Mouse (Mus musculus) liver, embryonic 14.5 days (tissue): ENCODE data around the gene Fhl2. TPM values are rescaled to one million over a fixed set of nuclear protein-coding genes. Genes with fewer than 3 reads are reported as not detected.

Experiments
- ATAC-seq: fragments of 200-750 bp; cut with Nextera tagmentation; 2 replicates; pipeline ENCODE4 v1.8.0; 2017; ENCODE audit warnings: moderate number of reproducible peaks, mild to moderate bottlenecking, moderate library complexity; ENCODE audit not compliant: insufficient read depth
- DNase-seq, 3 experiments: peaks; one replicate each; pipeline ENCODE4 v3.0.0-alpha.2; 2012 to 2013; ENCODE audit warnings: low read depth in 3 of 3, low spot score in 3 of 3
- H3K27ac ChIP-seq: fragments of 300-500 bp; sonication (generic); 2 replicates; pipeline ENCODE4 v1.5.1; 2014; ENCODE audit warnings: moderate library complexity, mild to moderate bottlenecking, control low read depth, inconsistent platforms
- H3K27me3 ChIP-seq: fragments of 300-500 bp; sonication (generic); 2 replicates; pipeline ENCODE4 v1.6.1; 2014; ENCODE audit warnings: mild to moderate bottlenecking, low read length, moderate library complexity; ENCODE audit not compliant: control insufficient read depth, insufficient read depth
- H3K36me3 ChIP-seq: fragments of 300-500 bp; sonication (generic); replicated peaks from 2 replicates; pipeline ENCODE4 v1.6.1; 2014; ENCODE audit warnings: low read depth; ENCODE audit not compliant: control insufficient read depth, insufficient read depth
- H3K4me1 ChIP-seq, 2 experiments: fragments of 200-500 bp in 1 of 2; fragments of 300-500 bp in 1 of 2; sonication (generic) in 1 of 2; replicated peaks; 2 replicates each; pipeline ENCODE4 v1.6.1; 2012 to 2014; ENCODE audit warnings: antibody characterized with exemption in 1 of 2, inconsistent platforms in 1 of 2, low read length in 1 of 2; ENCODE audit not compliant: control insufficient read depth in 2 of 2, insufficient read depth in 2 of 2
- H3K4me2 ChIP-seq: fragments of 300-500 bp; sonication (generic); 2 replicates; pipeline ENCODE4 v1.6.1; 2014; ENCODE audit warnings: low read depth, mild to moderate bottlenecking, control low read depth, moderate library complexity
- H3K4me3 ChIP-seq, 2 experiments: fragments of 200-500 bp in 1 of 2; fragments of 300-500 bp in 1 of 2; sonication (generic) in 1 of 2; 2 replicates each; pipeline ENCODE4 v1.5.1; 2012 to 2014; ENCODE audit warnings: low read depth in 2 of 2, low read length in 2 of 2, mild to moderate bottlenecking in 2 of 2, control low read depth in 1 of 2, inconsistent platforms in 1 of 2, moderate library complexity in 1 of 2; ENCODE audit not compliant: insufficient read depth in 1 of 2
- H3K9ac ChIP-seq: fragments of 300-500 bp; sonication (generic); replicated peaks from 2 replicates; pipeline ENCODE4 v1.6.1; 2014; ENCODE audit warnings: mild to moderate bottlenecking, control low read depth, moderate library complexity
- H3K9me3 ChIP-seq: fragments of 300-500 bp; sonication (generic); 2 replicates; pipeline ENCODE4 v1.6.1; 2016; ENCODE audit warnings: low read length, mixed read lengths; ENCODE audit not compliant: control insufficient read depth
- CTCF ChIP-seq: IDR thresholded peaks from 2 replicates; pipeline ENCODE4 v1.5.1; 2016; ENCODE audit warnings: antibody characterized with exemption, low read depth, control low read depth
- EP300 ChIP-seq: IDR thresholded peaks from 2 replicates; pipeline ENCODE4 v1.6.1; 2016; ENCODE audit warnings: antibody characterized with exemption, low read depth
- WGBS: fragments of 180-500 bp; shearing (Covaris S2); extraction: QIAGEN DNeasy Blood & Tissue Kit; methylation state at CpG from one replicate; pipeline ENCODE4 v1.1.7; 2014; ENCODE audit not compliant: insufficient replicate concordance; 5-methylcytosine and 5-hydroxymethylcytosine counted together
- polyA plus RNA-seq, 2 experiments: library from polyadenylated mRNA; depleted of rRNA in 1 of 2; stranded (reverse) in 1 of 2; unstranded in 1 of 2; fragments of >200 nt; fragmentation: Nextera tagmentation in 1 of 2; extraction: Ambion mirVana in 1 of 2; gene quantifications; 2 replicates each; pipeline versions ENCODE4 v1.2.1 to v1.2.3; 2012 to 2014

The Fhl2 gene
- polyA plus RNA-seq, 2 experiments, result 2.3 to 2.9 TPM

- H3K9ac ChIP-seq, result no peak overlapping the region
- TF ChIP-seq CTCF (no peak), EP300 (no peak)
- no peak overlapping the region for H3K27ac ChIP-seq
- ATAC-seq (no peak), DNase-seq (no peak)
- WGBS, result 9% methylated on average over 3 of the region's 3 CpGs
- H3K36me3 ChIP-seq, result no peaks in the 10 kb centered on the region
- H3K4me1 ChIP-seq, result no peaks in the 10 kb centered on the region
- no peak overlapping the region for H3K4me2 ChIP-seq
- no peaks in the 10 kb centered on the region for H3K9me3 ChIP-seq
- no peak overlapping the region for H3K4me3 ChIP-seq
- H3K27me3 ChIP-seq, result no peaks in the 10 kb centered on the region; the same call in 1 of the 2 replicates
Observed at GRCm38 (mm10) chr1:43171093-43171492, 25.7 kb downstream of the Fhl2 start.

GRCm38 (mm10) chr1:43169661-43170060, 27.1 kb downstream of the Fhl2 start:
- Histone ChIP-seq H3K4me1 (no peaks in the 10 kb centered on the region), H3K4me2 (no peak overlapping the region), H3K4me3 (no peak overlapping the region), H3K27ac (no peak overlapping the region), H3K9ac (no peak overlapping the region), H3K27me3 (no peaks in the 10 kb centered on the region; the same call in 1 of the 2 replicates), H3K9me3 (no peaks in the 10 kb centered on the region), H3K36me3 (no peaks in the 10 kb centered on the region)
- 50% methylated on average over 1 of the region's 1 CpGs for WGBS
- DNase-seq (no peak), ATAC-seq (no peak)
- TF ChIP-seq EP300, result no peak
- TF ChIP-seq CTCF, result no peak

GRCm38 (mm10) chr1:43169227-43169626, 27.6 kb downstream of the Fhl2 start:
- no peak overlapping the region for H3K4me2 ChIP-seq
- no peak for DNase-seq
- no peak for ATAC-seq
- no peaks in the 10 kb centered on the region for H3K9me3 ChIP-seq
- no peak overlapping the region for H3K4me3 ChIP-seq
- H3K27ac ChIP-seq, result no peak overlapping the region
- no peaks in the 10 kb centered on the region for H3K36me3 ChIP-seq
- H3K27me3 ChIP-seq, result peaks cover under 1% of the 10 kb centered on the region; the same call in 1 of the 2 replicates
- H3K4me1 ChIP-seq, result no peaks in the 10 kb centered on the region
- WGBS, result 59% methylated on average over 7 of the region's 7 CpGs
- no peak for TF ChIP-seq EP300
- TF ChIP-seq CTCF, result no peak
- no peak overlapping the region for H3K9ac ChIP-seq

GRCm38 (mm10) chr1:43168618-43169017, 28.2 kb downstream of the Fhl2 start:
- no peaks in the 10 kb centered on the region for H3K4me1 ChIP-seq
- ATAC-seq (no peak), DNase-seq (no peak)
- H3K9ac ChIP-seq, result no peak overlapping the region
- WGBS, result 47% methylated on average over 7 of the region's 7 CpGs
- H3K4me3 ChIP-seq, result no peak overlapping the region
- H3K36me3 ChIP-seq, result no peaks in the 10 kb centered on the region
- H3K9me3 ChIP-seq, result no peaks in the 10 kb centered on the region
- TF ChIP-seq CTCF (no peak), EP300 (no peak)
- H3K27me3 ChIP-seq, result peaks cover 6% of the 10 kb centered on the region; the same call in 1 of the 2 replicates
- H3K4me2 ChIP-seq, result no peak overlapping the region
- no peak overlapping the region for H3K27ac ChIP-seq

- no peak for ATAC-seq
- H3K27ac ChIP-seq, result no peak overlapping the region
- no peak overlapping the region for H3K9ac ChIP-seq
- H3K36me3 ChIP-seq, result no peaks in the 10 kb centered on the region
- no peak overlapping the region for H3K4me3 ChIP-seq
- peaks cover 12% of the 10 kb centered on the region for H3K27me3 ChIP-seq
- H3K4me2 ChIP-seq, result no peak overlapping the region
- WGBS, result 36% methylated on average over 5 of the region's 5 CpGs
- DNase-seq, result no peak
- no peak for TF ChIP-seq EP300
- TF ChIP-seq CTCF, result no peak
- no peaks in the 10 kb centered on the region for H3K9me3 ChIP-seq
- H3K4me1 ChIP-seq, result no peaks in the 10 kb centered on the region
Observed at GRCm38 (mm10) chr1:43168026-43168425, 28.8 kb downstream of the Fhl2 start.
